Mouse (Mus musculus): ENCODE measurements around the gene Paxx.

DNA sequence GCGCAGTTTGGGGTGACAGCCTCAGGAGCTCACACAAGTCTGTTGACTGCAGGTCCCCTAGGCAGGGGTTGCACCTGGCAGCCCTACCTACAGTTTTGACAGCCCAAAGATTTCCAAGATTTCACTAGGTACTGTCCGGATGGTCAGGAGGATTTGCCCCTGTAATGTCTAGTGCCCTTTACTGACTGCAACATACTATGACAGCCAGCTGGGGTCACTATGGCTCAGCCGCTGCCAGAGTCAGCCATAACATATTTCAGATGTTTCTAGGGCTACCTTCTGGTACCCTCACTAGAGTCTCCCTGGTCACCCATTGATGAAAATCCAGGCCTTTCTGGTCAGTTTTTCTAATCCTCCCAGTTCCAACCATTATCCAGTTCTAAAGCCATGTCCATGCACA lies 49.0 kb upstream of the Paxx start:
- TF ChIP-seq CTCF (IDR thresholded peaks at IDR 0.05) (peak; percentile 58), EP300 (IDR thresholded peaks at IDR 0.05) (no peak)

Measured in lung, postnatal 0 days (tissue).